Mouse (Mus musculus) neutrophil, adult 5-6 weeks (primary cell): ENCODE measurements around the gene Armh3. TPM values are rescaled to one million over a fixed set of nuclear protein-coding genes. Genes with fewer than 3 reads are reported as not detected.

Experiments used
- ATAC-seq: fragments of 151-379, 151-347 bp; 2 replicates; pipeline ENCODE4 v1.8.0; 2017; ENCODE audit warnings: mild to moderate bottlenecking, moderate TSS enrichment; ENCODE audit not compliant: insufficient number of reproducible peaks, poor library complexity, low FRiP score, severe bottlenecking; ENCODE audit errors: extremely low read depth
- total RNA-seq: library from RNA; stranded (forward); fragments of 200-1000 nt; gene quantifications from 2 replicates; pipeline ENCODE4 v1.2.3, GENCODE M21; 2017

The Armh3 gene
- total RNA-seq, 1 experiment from 2014 or later, result 9.0 TPM

DNA sequence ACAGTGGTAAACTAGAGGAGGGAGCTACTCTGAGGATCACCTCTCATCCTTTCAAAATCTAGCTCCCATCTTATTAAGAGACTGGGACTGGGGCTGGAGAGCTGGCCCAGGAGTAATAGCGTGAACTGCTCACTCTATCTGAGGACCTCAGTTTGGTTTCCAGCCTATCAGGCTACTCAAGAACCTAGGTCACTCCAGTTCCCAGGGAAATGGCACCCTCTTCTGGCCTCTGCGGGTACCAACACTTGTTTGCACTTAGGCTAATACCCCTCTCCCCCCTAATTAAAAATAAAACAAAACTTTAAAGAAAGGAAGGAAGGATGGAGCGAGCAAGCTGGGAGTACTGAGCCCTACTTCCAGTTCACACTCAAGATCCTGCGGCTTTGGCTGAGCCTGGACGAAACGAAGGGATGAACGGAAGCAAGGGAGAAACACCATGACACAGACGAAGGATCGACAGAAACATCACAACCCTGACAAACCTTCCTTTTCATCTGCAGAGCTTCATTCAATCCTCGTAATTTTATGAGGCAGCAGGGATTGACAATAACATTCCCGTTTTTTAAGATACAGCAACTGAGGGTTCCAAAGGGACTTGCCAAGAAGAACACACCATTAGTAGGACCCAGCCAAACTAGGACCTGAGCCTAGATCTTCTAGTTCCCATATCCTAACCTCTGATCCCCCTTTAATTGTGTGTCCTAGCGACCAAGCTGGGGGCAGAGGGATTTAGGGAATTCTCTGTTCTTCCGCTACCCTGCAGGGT, 38.4 kb upstream of the Armh3 start:
- ATAC-seq, result no peak

DNA sequence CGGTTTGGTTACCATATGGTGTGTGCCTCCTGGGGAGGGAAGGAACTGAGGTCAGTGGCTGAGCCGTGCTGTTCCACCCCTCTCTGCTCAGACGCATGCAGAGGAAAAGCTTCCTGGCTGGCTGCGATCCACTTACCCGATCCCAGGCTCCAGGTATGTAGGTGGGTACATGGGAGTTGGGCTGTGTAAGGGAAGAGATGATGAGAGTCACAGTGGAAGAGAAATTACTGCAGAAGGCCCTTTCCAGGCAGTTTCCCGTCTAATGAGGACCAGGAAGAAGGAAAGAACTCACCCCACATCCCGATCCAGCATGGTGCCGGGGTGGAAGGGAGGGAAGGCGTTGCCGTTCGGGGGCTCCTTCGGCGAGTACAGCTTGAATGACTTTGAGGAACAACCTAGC, 37.7 kb upstream of the Armh3 start:
- ATAC-seq, result no peak

DNA sequence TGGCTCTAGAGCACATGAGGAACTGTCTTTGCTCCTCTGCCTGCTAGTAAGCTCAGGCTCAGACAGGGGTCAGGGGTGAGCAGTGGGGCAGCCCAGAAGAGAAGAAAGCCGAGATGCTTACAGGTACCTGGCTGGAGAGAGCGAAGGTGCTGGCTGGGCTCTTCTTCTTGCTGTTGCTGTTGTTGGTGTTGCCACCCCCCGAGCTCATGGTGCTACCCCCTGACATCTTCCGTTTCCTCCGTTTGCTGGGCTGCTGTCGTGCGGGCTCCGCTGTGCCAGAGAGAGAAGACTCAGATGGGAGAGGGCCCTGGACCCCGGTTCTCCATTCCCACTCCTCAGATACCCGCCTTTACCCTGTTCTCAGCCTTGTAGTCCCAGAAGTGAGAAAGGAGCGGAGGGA, 35.6 kb upstream of the Armh3 start:
- no peak for ATAC-seq

DNA sequence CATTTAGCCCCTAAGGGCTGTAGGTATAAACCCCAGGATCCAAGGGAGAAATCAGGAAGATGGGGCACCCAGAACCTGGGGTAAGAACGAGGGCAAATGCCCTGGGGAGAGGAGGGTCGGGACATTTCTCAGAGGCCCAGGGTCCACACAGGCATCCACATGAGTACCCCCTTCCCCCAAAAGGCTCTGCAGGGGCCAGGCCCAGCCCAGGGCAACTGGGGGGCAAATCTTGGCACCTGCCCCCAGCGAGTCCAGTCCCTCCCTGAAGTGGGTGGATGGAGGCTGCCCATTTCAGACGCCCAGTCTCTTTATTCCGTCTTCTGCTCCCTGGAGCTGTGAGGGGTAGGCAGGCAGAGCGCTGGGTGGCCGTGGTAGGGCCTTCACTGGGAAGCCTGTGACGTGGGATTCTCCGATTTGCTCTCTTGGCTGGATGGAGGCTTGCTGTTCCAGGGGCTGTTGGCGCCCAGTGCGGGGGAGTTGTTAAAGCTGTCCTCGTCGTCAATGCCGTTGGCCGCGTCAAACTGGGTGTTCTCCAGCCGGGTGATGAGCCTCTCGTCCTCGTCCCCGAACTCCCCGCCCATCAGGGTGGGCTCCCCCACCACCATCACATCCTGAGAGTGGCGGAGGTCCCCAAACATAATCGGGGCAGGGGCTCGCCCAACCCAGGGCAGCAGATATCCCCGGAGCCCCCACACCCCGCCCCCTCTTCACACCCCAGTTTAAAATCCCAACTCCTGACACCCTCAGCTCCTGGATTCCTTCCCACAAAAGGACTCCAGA, 34.6 kb upstream of the Armh3 start:
- ATAC-seq, result no peak

DNA sequence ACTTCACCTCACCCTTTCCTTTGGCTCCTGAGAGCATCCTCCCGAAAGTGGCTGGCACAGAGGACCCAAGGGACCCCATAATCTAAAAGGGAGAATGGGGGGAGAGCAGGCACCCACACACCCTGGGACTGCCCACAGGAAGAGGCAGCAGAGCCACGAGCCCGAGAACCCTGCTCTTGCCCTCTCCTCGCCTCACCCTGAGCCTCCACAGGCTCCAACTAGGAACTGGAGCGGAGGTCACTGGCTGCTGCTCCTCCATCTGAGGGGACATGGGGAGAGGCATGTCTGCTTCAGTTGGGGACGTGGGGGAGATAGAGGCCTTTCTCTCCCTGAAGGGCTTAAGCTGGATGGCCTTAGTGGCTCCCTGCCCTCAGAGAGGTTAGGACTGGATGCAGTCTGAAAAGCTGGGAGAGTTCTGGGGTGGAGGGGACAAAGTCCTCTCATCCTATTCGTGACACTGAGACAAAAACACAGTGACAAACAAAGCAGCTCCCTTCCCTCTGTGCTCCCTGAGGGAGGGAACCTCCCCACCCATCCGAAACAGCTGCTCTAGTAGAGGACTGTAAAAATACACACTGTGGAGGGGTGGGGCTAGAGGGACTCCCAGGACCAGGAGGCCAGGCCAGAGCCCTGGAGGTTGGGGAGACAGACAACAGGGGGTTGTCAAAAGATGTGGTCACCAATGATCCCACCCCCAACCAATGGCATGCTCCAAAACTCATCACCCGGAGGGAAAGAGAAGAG, 33.6 kb upstream of the Armh3 start:
- no peak for ATAC-seq

DNA sequence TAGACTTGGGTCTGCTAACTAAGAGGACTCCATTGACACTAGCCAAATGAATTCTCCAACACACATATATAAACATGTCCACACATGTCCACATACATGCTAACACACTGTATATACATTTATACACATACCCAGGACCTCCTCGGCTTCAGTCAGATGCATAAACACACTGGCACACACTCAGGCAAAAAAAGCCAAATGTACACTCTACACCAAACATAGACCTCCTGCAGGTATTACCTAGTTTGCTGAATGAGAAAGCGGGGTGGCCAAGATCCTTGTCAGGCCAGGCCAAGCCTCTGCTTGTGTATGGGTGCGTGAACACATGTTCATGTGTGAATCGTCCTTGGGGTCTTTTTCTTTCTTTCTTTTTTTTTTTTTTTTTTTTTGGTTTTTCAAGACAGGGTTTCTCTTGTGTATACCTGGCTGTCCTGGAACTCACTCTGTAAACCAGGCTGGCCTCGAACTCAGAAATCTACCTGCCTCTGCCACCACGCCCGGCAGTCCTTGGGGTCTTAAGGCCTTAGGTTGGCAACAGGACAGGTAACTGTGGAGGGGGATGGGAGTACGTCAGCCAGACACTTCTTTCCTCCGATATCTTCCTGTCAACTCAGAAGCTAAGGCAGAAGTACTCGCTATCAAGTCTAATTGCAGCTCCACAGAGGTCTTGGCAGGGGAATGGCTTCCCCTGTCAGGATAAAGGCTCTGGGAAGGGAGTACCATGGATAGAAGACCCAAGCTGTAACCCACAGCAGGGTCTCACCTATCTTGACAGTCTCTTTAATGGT, 32.1 kb upstream of the Armh3 start:
- ATAC-seq, result no peak

DNA sequence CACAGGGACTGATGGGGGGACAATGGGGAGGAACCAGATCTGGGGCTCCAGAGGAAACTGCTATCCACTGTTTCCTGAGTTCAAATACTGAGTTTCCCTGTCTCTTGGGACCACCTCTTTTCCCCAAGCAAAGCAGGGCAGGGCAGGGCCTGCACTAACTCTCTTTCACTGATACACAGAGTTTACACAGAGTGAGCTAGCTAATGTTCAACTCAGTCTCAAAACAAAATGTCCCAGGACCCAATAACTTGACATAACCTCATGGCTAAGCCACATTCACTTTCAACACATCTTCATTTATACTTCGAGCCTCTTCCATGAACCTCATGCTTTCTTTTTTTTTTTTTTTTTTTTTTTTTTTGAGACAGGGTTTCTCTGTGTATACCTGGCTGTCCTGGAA, 31.4 kb upstream of the Armh3 start:
- no peak for ATAC-seq

DNA sequence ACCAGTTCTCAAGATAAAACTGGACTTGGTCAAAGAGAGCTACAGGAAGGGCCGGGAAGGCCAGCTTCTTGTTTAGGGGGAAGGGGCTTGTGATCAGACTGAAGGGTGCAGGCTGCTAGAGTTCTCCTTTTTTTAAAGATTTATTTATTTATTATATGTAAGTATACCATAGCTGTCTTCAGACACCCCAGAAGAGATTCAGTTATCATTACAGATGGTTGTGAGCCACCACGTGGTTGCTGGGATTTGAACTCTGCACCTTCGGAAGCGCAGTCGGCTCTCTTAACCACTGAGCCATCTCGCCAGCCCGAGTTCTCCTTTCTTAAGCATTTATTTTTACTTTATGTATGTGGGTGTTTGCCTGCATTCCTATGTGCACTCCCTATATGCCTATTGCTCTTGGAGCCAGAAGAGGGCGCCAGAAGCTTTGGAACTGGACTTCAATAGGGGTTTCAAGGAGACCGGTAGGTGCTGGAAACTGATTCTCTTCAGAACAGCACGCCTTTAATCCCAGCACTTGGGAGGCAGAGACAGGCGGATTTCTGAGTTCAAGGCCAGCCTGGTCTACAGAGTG, 30.5 kb upstream of the Armh3 start:
- ATAC-seq, result no peak

DNA sequence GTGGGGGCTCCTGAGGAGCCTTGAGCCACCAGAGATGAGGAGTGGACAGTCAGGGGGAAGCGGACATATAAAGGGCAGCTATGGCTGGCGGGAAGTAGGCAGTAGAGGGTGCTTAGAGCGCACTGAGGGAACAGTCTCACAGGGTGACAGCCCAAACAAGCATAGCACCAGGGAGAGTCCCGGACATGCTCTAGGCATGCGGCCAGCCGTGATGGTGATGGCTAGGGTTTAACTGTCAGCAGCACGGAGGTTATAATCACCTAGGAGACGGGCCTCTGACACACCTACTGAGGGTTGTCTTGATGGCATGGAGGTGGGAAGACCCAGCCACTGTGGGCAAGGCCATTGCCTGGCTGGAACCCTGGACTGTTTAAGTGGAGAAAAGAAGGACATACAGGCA, 28.3 kb upstream of the Armh3 start:
- ATAC-seq, result no peak

DNA sequence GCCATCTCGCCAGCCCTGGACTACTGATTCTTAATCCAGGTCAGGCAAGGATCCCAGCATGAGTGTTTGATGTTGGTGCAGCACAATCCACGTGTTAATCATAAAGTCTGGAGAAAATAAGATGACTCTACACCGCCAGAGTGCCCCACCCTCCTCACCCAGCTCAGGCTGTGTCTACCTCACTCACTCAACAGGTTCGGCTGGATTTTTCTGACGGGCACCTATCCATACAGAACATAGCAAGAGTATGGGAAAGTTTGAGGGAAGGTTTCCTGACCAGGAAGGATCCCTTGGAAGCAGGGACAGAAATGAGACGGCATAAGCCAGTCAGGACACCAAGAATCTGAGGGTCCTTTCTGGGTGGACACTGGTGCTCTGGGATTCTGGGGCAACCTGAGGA, 26.7 kb upstream of the Armh3 start:
- no peak for ATAC-seq

DNA sequence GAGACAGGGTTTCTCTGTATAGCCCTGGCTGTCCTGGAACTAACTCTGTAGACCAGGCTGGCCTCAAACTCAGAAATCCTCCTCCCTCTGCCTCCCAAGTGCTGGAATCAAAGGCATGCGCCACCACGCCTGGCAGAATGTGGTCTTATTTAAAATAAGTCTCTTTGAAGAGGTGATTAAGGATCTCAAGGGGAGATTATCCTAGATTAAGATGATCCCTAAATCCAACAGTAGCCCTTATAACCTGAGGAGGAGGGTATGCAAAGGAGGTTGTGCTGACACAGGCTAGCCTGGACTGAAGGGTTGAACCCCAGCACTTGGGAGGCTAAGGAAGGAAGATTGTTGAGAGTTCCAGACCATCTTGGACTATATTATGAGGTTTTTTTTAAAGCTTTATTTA, 17.7 kb upstream of the Armh3 start:
- ATAC-seq, result no peak

DNA sequence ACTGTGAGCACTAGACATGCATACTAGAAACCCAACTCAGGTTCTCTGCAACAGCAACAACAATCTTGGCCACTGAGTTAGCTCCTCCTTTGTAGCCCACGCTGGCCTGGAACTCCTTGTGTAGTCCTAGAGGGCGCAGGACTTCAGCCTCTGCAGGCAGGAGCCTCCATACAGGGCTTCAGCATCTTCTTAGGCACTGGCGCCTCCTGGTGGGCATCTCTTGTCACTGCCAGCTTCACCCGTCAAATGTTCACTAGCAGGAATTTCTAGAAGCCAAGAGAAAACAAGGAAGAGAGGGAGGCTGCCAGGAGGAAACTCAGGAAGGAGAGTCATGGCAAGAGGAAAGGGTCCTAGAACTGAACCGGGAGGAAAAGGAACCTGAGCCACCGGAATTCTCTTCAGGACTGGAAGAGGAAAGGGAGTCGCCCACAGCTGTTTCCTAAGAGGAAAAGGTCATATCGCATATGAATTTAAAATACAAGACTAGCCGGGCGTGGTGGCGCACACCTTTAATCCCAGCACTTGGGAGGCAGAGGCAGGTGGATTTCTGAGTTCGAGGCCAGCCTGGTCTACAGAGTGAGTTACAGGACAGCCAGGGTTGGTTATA, 16.4 kb upstream of the Armh3 start:
- ATAC-seq, result peak; percentile 97

DNA sequence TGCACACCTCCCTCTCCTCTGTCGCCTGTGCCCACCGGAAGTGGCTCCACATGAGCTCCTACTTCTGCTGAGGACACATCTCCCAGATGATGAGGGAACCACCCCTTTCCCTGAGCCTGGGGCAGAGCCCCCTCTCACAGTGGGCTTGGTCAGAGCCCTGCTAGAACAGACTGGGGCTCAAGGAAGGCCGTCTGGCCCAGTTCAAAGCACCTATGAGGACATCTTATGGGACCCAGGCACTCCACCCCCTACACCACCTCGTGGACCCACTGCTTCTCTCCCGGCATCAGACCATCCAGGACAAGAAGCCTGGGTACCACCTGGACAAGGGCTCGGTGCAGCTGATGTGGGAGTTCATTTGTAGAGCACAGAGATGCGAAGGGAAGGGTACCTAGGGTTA, 7.4 kb upstream of the Armh3 start:
- no peak for ATAC-seq

DNA sequence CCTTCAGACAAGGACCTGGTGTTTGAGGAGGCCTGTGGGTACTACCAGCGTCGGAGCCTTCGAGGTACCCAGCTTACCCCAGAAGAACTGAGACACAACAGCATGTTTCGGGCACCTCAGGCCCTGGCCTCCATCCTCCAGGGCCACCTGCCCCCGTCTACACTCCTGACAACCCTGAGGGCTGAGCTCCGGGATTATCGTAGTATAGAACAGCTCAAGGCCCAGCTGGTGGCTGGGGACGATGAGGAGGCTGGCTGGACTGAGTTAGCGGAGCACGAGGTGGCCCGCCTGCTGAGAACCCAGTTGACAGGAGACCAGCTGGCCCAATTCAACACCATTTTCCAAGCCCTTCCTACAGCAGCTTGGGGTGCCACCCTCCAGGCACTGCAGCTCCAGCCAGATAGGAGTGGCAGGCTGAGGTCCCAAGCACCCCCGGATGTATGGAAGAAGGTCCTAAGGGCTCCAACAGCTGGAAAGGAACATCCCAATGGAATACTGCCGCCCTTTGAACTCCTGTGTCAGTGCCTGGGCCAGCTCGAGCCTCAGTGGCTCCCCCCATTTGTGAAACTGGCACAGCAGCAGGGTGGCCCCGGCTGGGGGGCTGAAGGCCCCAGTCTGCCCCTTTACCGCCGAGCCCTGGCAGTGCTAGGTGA, 6.7 kb upstream of the Armh3 start:
- no peak for ATAC-seq

DNA sequence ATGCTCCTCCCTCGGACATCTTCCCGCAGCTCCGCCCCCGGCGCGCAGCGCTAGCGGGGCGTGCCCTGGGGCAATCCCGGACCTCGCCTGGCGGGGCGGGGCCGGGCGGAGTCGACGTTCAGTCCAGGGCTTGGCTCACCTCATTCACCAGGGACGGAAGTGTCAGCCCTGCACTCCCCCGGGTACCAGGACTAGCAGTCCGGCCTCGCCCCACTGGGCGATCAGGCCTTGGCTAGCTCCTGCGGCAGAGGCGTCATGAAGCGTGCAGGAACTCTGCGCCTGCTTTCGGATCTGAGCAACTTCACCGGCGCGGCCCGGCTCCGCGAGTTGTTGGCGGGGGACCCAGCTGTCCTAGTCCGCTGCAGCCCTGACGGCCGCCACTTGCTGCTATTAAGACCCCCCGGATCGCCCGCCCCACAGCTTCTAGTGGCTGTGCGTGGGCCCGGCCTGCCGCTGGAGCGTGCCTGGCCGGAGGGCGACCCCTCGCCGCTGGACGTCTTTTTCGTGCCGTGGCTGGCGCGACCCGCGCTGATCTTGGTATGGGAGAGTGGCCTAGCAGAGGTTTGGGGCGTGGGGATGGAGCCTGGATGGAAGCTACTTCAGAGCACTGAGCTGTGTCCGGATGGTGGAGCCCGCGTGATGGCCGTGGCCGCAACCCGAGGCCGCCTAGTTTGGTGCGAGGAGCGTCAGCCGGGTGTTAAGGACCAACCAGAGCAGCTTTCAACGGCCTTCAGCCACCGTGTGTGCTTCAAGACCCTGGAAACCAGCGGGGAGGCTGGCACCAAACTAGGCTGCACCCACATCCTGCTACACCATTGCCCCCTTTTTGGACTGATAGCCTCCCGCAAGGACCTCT, 5.3 kb upstream of the Armh3 start, which contains the start of gene Hps6:
Gene Hps6 (plus strand): TSS at position 138 of the 856 bp plus-strand sequence.
- peak; percentile 75 for ATAC-seq

DNA sequence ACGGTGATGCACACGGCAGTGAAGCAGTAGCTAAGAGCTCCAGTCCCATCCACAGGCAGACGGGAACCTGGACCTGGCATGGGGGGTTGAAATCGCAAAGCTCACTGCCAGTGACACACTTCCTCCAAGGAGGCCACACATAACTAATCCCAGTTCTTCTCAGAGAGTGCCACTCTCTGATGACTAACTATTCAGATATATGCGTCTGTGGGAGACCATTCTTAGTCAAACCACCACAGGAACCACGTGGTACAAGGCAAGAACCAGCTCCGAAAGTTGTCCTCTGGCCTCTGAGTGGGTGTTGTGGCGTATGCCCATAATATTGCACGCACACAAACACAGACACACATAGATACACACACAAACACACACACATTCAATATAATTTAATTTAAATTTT, 4.0 kb upstream of the Armh3 start:
- no peak for ATAC-seq

DNA sequence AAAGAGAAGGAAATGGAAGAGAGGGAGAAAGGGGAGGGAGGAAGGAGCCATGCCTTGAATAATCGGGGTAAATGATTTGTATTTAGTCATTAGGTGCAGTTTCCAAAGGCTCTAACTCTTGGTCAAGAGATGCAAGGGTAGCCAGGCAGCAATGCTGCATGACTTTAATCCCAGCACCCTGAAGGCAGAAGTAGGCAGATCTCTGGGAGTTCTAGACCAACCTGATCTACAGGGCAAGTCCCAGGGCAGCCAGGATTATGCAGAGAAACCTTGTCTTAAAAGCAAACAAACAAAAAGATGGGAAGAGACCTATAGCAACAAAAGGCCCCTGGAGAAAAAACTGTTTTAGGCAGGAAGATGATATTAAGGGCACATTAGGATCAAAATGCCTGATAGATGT, 1.1 kb upstream of the Armh3 start:
- no peak for ATAC-seq
